Mouse (Mus musculus): ENCODE measurements at regions not wholly inside any gene's neighbourhood (a gene's known extent, or its start where the extent isn't known, plus 50 kb on each side); places are given as distances from the start of the nearest gene placed in this dataset.

DNA sequence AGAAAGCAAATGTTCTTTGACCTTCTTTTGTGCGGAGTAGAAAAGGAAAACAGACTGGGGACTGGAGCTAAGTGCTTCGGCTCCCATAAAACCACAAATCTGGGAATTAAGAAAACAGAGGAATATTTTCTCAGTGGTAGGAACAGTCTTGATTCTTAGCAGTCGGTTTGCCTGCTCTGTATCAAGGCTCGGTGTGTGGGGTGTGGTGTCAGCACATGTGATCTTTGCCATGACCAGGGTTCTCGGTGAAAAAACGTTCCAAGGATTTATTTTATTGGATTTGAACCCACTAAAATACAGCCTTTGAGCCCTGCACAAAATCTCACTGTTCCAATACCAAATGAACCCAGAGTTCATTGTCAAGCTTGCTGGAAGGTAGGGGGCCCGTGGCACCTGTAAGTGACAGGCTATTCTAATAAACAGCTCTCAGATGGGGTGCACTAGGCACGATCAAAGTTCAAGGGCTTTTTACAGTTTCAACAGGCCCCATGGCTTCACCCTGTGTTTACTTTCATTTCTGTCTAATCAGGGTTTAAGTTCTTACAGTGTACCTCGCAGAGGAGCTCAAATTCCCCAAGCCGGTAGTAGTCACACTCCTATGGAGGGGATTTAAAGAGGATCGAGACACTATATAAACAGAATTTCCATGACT lies 122.1 kb upstream of the Zfp217 start:
- Histone ChIP-seq H3K4me2 (ENCODE audit: low read depth) (no peak overlapping the region), H3K4me1 (ENCODE audit: insufficient read depth) (0 out of 2 replicates have a peak, but pooled peaks cover 7% of the 10 kb centered on the region), H3K9me3 (ENCODE audit: low read length) (no peaks in the 10 kb centered on the region), H3K27me3 (ENCODE audit: insufficient read depth, low read length) (no peaks in the 10 kb centered on the region), H3K4me3 (ENCODE audit: low read depth, low read length) (no peak overlapping the region), H3K9ac (no peak overlapping the region), H3K27ac (ENCODE audit: low read depth, low read length) (no peak overlapping the region), H3K36me3 (ENCODE audit: insufficient read depth) (no peaks in the 10 kb centered on the region)
- no peak for DNase-seq
- no peak for ATAC-seq
- WGBS = 85% methylated on average over 11 of the region's 11 CpGs
- no peak for TF ChIP-seq CTCF (IDR thresholded peaks at IDR 0.05; ENCODE audit: low read depth)

DNA sequence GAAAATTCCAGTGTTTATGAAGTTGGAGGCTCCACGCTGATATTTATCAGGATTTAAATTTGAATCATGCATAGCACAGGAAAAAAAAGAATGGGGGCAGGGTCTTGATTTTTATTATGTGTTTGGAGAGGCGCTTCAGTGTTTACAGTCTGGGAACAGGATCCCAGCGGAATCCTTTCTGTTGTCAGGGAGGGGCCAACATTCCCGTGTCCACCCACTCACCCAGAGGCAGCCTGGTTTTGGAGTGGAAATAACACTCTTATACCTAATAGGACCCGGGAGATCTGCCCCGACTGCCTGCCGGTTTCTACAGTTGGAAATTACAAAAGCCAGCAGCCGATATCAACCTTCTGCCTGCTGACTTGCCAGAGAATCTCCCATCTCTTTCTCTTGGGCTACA lies 120.2 kb upstream of the Zfp217 start:
- 39% methylated on average over 8 of the region's 8 CpGs for WGBS
- Histone ChIP-seq H3K27me3 (ENCODE audit: insufficient read depth, low read length) (no peaks in the 10 kb centered on the region), H3K4me1 (ENCODE audit: insufficient read depth) (0 out of 2 replicates have a peak, but pooled peaks cover 7% of the 10 kb centered on the region), H3K4me3 (ENCODE audit: low read depth, low read length) (no peak overlapping the region), H3K27ac (ENCODE audit: low read depth, low read length) (no peak overlapping the region), H3K9me3 (ENCODE audit: low read length) (no peaks in the 10 kb centered on the region), H3K4me2 (ENCODE audit: low read depth) (no peak overlapping the region), H3K9ac (no peak overlapping the region), H3K36me3 (ENCODE audit: insufficient read depth) (no peaks in the 10 kb centered on the region)
- no peak for TF ChIP-seq CTCF (IDR thresholded peaks at IDR 0.05; ENCODE audit: low read depth)
- no peak for ATAC-seq
- DNase-seq = no peak

DNA sequence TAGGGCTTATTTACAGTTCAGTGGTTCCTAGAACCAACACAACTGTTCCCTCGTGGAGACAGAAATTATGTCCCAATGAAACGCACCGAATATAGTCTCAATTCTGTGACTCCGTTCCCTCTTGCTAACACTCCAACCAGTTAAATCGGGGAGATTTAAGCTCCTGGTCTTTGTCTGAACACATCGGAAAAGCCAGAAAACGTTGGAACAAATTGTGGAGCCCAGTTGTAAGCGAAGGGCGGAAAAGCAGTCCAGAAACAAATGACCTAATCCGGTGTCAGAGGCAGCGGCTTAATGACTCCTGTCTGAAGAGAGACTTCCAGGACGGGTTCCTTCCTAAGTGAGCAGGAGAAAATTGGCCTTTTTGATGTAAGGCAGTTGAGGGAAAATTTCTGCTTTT lies 119.2 kb upstream of the Zfp217 start:
- no peaks in the 10 kb centered on the region for H3K27me3 ChIP-seq (ENCODE audit: insufficient read depth, low read length)
- TF ChIP-seq CTCF (IDR thresholded peaks at IDR 0.05; ENCODE audit: low read depth) = no peak
- no peak overlapping the region for H3K9ac ChIP-seq
- ATAC-seq = no peak
- peak overlapping the region; percentile 28 for H3K4me3 ChIP-seq (ENCODE audit: low read depth, low read length)
- peak; percentile 55 for DNase-seq
- H3K36me3 ChIP-seq (ENCODE audit: insufficient read depth) = no peaks in the 10 kb centered on the region
- peak overlapping the region; percentile 50 for H3K4me2 ChIP-seq (ENCODE audit: low read depth)
- H3K4me1 ChIP-seq (ENCODE audit: insufficient read depth) = 0 out of 2 replicates have a peak, but pooled peaks cover 7% of the 10 kb centered on the region
- 3% methylated on average over 12 of the region's 12 CpGs for WGBS
- no peaks in the 10 kb centered on the region for H3K9me3 ChIP-seq (ENCODE audit: low read length)
- H3K27ac ChIP-seq (ENCODE audit: low read depth, low read length) = no peak overlapping the region

DNA sequence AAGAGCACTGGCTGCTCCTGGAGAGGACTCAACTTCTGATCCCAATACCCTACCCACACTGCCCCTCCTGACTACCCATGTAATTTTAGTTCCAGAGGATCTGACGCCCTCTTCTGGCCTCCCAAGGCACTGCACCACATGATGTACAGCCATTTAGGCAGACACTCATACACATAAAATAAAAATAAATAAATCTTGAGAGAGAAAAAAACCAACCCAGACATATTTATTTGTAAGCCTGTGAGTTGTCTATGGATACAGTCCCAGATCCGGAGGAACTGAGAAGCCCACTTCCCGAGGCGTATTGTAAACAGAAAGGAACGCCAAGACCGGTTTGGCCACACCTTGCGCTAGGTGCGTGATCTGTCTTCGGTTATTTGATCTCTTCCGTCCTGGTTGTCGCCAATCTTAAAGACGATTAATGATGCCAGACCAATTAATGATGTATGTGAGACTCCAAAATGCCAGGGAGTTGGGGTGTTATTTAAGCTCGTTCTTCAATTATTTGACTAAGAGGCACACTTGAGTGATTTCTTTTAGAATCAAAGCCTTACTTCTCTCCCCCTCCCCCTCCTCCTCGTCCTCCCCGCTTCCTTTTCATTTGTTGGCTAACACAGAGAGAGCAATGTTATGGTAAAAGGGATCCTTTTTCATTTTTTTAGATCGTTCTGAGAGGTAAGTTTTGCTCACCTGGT lies 118.7 kb upstream of the Zfp217 start:
- DNase-seq = peak; percentile 54
- H3K9me3 ChIP-seq (ENCODE audit: low read length) = no peaks in the 10 kb centered on the region
- peak overlapping the region; percentile 50 for H3K4me2 ChIP-seq (ENCODE audit: low read depth)
- H3K9ac ChIP-seq = no peak overlapping the region
- no peaks in the 10 kb centered on the region for H3K36me3 ChIP-seq (ENCODE audit: insufficient read depth)
- no peaks in the 10 kb centered on the region for H3K27me3 ChIP-seq (ENCODE audit: insufficient read depth, low read length)
- peak; percentile 58 for TF ChIP-seq CTCF (IDR thresholded peaks at IDR 0.05; ENCODE audit: low read depth)
- no peak overlapping the region for H3K27ac ChIP-seq (ENCODE audit: low read depth, low read length)
- peak overlapping the region; percentile 28 for H3K4me3 ChIP-seq (ENCODE audit: low read depth, low read length)
- H3K4me1 ChIP-seq (ENCODE audit: insufficient read depth) = 0 out of 2 replicates have a peak, but pooled peaks cover 7% of the 10 kb centered on the region
- WGBS = 6% methylated on average over 16 of the region's 16 CpGs
- no peak for ATAC-seq

DNA sequence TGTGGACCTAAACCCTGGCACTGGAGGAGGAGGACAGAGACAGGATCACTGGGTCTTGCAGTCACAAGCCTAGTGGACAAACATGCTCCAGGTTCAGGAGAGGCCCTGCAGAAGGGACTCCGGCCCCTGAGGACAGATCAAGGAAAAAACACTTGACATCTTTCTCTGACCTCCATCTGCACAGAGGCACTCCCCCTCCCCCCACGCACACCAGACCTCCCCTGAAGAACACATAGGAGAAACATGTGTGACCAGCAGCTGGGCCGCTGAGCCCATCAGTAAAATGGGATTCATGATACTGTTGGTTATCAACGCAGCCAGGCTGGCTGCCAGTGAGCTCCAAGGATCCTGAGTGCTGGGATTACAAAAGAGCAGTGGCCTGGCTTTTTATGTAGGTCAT lies 115.7 kb upstream of the Zfp217 start:
- ATAC-seq = no peak
- H3K27ac ChIP-seq (ENCODE audit: low read depth, low read length) = no peak overlapping the region
- H3K4me3 ChIP-seq (ENCODE audit: low read depth, low read length) = no peak overlapping the region
- no peak for DNase-seq
- no peaks in the 10 kb centered on the region for H3K9me3 ChIP-seq (ENCODE audit: low read length)
- 0 out of 2 replicates have a peak, but pooled peaks cover 7% of the 10 kb centered on the region for H3K4me1 ChIP-seq (ENCODE audit: insufficient read depth)
- 65% methylated on average over 4 of the region's 4 CpGs for WGBS
- no peaks in the 10 kb centered on the region for H3K36me3 ChIP-seq (ENCODE audit: insufficient read depth)
- TF ChIP-seq CTCF (IDR thresholded peaks at IDR 0.05; ENCODE audit: low read depth) = no peak
- no peak overlapping the region for H3K9ac ChIP-seq
- H3K4me2 ChIP-seq (ENCODE audit: low read depth) = no peak overlapping the region
- no peaks in the 10 kb centered on the region for H3K27me3 ChIP-seq (ENCODE audit: insufficient read depth, low read length)

DNA sequence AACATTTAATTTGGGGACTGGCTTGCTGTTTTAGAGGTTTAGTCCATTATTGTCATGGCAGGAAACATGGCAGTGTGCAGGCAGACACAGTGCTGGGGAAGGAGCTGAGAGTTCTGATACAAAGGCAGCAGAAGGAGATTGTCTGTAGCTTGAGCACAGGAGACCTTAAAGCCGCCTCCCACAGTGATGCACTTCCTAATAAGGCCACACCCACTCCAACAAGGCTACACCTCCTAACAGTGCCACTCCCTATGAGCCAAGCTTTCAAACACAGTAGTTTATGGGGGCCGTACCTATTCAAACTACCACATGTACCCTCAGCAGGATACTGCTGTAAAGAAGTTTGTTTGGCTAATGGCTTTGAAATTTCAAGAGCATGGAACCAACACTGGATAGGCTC lies 113.3 kb upstream of the Zfp217 start:
- H3K27ac ChIP-seq (ENCODE audit: low read depth, low read length) = no peak overlapping the region
- 88% methylated on average over 2 of the region's 2 CpGs for WGBS
- H3K27me3 ChIP-seq (ENCODE audit: insufficient read depth, low read length) = no peaks in the 10 kb centered on the region
- H3K9me3 ChIP-seq (ENCODE audit: low read length) = no peaks in the 10 kb centered on the region
- H3K4me3 ChIP-seq (ENCODE audit: low read depth, low read length) = no peak overlapping the region
- ATAC-seq = no peak
- no peaks in the 10 kb centered on the region for H3K4me1 ChIP-seq (ENCODE audit: insufficient read depth)
- TF ChIP-seq CTCF (IDR thresholded peaks at IDR 0.05; ENCODE audit: low read depth) = no peak
- no peak for DNase-seq
- no peak overlapping the region for H3K9ac ChIP-seq
- H3K4me2 ChIP-seq (ENCODE audit: low read depth) = no peak overlapping the region
- no peaks in the 10 kb centered on the region for H3K36me3 ChIP-seq (ENCODE audit: insufficient read depth)

DNA sequence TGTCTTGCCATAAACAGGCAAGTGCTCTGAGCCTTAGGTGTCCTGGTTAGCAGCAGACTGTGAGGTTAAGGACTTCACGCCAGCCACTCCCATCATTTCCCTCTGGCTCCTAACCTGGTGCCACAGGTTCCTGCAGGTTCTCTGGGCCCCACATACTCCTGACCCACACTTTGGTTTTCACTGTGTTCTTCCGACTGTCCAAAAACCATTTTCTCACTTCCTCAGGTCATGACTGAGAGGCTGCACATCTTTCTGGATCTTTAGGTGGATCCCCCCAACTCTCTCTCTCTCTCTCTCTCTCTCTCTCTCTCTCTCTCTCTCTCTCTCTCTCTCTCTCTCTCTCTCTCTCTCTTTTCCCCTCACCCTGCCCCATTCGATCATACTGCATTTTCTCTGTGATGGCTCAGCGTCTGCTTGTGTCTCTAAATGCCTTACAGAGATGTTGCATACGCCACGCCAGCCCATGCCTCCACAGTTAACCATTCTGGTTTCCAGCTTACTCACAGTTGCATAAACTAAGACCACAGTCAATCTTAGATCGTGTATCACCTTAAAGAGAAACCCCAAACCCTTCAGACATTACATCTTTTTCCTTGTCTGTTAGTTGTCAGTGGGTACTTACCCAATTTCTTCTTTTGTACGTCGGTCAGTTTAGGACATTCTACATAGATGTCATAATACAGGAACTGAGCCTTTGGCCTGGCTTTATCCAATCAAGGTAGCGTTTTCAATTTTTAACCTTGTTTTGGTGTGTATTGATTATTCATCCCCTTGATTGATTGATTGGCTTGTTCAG lies 112.0 kb upstream of the Zfp217 start:
- WGBS = 94% methylated on average over 10 of the region's 10 CpGs
- Histone ChIP-seq H3K4me2 (ENCODE audit: low read depth) (no peak overlapping the region), H3K27ac (ENCODE audit: low read depth, low read length) (no peak overlapping the region), H3K4me3 (ENCODE audit: low read depth, low read length) (no peak overlapping the region), H3K36me3 (ENCODE audit: insufficient read depth) (no peaks in the 10 kb centered on the region), H3K9ac (no peak overlapping the region), H3K27me3 (ENCODE audit: insufficient read depth, low read length) (no peaks in the 10 kb centered on the region), H3K9me3 (ENCODE audit: low read length) (no peaks in the 10 kb centered on the region), H3K4me1 (ENCODE audit: insufficient read depth) (no peaks in the 10 kb centered on the region)
- ATAC-seq (no peak), DNase-seq (no peak)
- TF ChIP-seq CTCF (IDR thresholded peaks at IDR 0.05; ENCODE audit: low read depth) = no peak
